Mouse (Mus musculus) intestine, embryonic 16.5 days (tissue): ENCODE measurements around the gene Chchd3. TPM values are rescaled to one million over a fixed set of nuclear protein-coding genes. Genes with fewer than 3 reads are reported as not detected.

Source experiments
- ATAC-seq: fragments of 200-750 bp; cut with Nextera tagmentation; 2 replicates; pipeline ENCODE4 v1.8.0; 2017; ENCODE audit warnings: moderate TSS enrichment, moderate library complexity
- H3K27ac ChIP-seq: fragments of 300-500 bp; sonication (generic); 2 replicates; pipeline ENCODE4 v1.5.1; 2014; ENCODE audit warnings: mild to moderate bottlenecking, low read length
- H3K27me3 ChIP-seq: fragments of 300-500 bp; sonication (generic); replicated peaks from 2 replicates; pipeline ENCODE4 v1.6.1; 2014; ENCODE audit warnings: low read length, control low read depth, mixed read lengths; ENCODE audit not compliant: control insufficient read depth, insufficient read depth
- H3K36me3 ChIP-seq: fragments of 300-500 bp; sonication (generic); 2 replicates; pipeline ENCODE4 v1.6.1; 2014; ENCODE audit warnings: low read length, control low read depth; ENCODE audit not compliant: control insufficient read depth, insufficient read depth
- H3K4me1 ChIP-seq: fragments of 300-500 bp; sonication (generic); 2 replicates; pipeline ENCODE4 v1.6.1; 2014; ENCODE audit warnings: low read length, control low read depth, mixed read lengths; ENCODE audit not compliant: control insufficient read depth, insufficient read depth
- H3K4me2 ChIP-seq: fragments of 300-500 bp; sonication (generic); 2 replicates; pipeline ENCODE4 v1.6.1; 2014; ENCODE audit warnings: low read depth, low read length, control low read depth
- H3K4me3 ChIP-seq: fragments of 300-500 bp; sonication (generic); 2 replicates; pipeline ENCODE4 v1.5.1; 2014; ENCODE audit warnings: mild to moderate bottlenecking, low read length
- H3K9ac ChIP-seq: fragments of 300-500 bp; sonication (generic); 2 replicates; pipeline ENCODE4 v1.6.1; 2014; ENCODE audit warnings: low read depth, low read length
- H3K9me3 ChIP-seq: fragments of 300-500 bp; sonication (generic); 2 replicates; pipeline ENCODE4 v1.6.1; 2016; ENCODE audit warnings: low read length, control low read depth; ENCODE audit not compliant: control insufficient read depth
- WGBS: fragments of 180-500 bp; shearing (Covaris S2); extraction: QIAGEN DNeasy Blood & Tissue Kit; methylation state at CpG from one replicate; pipeline ENCODE4 v1.1.7; 2014; 5-methylcytosine and 5-hydroxymethylcytosine counted together
- polyA plus RNA-seq: library from polyadenylated mRNA; unstranded; fragments of >200 nt; fragmentation: Nextera tagmentation; extraction: Ambion mirVana; gene quantifications from 2 replicates; pipeline ENCODE4 v1.2.1, GENCODE M21; 2015

Gene Chchd3
- polyA plus RNA-seq, result 162 and 164 TPM in 2 replicates

- H3K36me3 ChIP-seq, result no peaks in the 10 kb centered on the region
- H3K4me2 ChIP-seq, result peak within 1 kb of the TSS; percentile 63
- WGBS, result under 1% methylated on average over 50 of the region's 50 CpGs
- peak within 1 kb of the TSS; percentile 85 for H3K9ac ChIP-seq
- H3K4me1 ChIP-seq, result no peaks in the 10 kb centered on the region
- no peaks in the 10 kb centered on the region for H3K9me3 ChIP-seq
- peak within 1 kb of the TSS; percentile 73 for H3K4me3 ChIP-seq
- ATAC-seq, result peak; percentile 100
- H3K27ac ChIP-seq, result peak within 1 kb of the TSS; percentile 76
- no peaks in the 10 kb centered on the region for H3K27me3 ChIP-seq
Measured at GRCm38 (mm10) chr6:33059735-33060576, at the start of gene Chchd3. Gene Chchd3 (minus strand): TSS chr6:33060260.

- WGBS, result 84% methylated on average over 6 of the region's 6 CpGs
- no peak for ATAC-seq
- H3K4me3 ChIP-seq, result no peak overlapping the region
- no peak overlapping the region for H3K27ac ChIP-seq
- no peak overlapping the region for H3K4me2 ChIP-seq
- no peaks in the 10 kb centered on the region for H3K27me3 ChIP-seq
- no peaks in the 10 kb centered on the region for H3K36me3 ChIP-seq
- H3K9ac ChIP-seq, result no peak overlapping the region
- H3K4me1 ChIP-seq, result no peaks in the 10 kb centered on the region
- no peaks in the 10 kb centered on the region for H3K9me3 ChIP-seq
Measured at GRCm38 (mm10) chr6:33104661-33105060, 44.6 kb upstream of the Chchd3 start.

- WGBS, result 84% methylated on average over 4 of the region's 4 CpGs
- H3K27me3 ChIP-seq, result no peaks in the 10 kb centered on the region
- H3K4me2 ChIP-seq, result no peak overlapping the region
- no peaks in the 10 kb centered on the region for H3K36me3 ChIP-seq
- H3K4me3 ChIP-seq, result no peak overlapping the region
- H3K9ac ChIP-seq, result no peak overlapping the region
- no peaks in the 10 kb centered on the region for H3K9me3 ChIP-seq
- H3K27ac ChIP-seq, result no peak overlapping the region
- ATAC-seq, result no peak
- no peaks in the 10 kb centered on the region for H3K4me1 ChIP-seq
Measured at GRCm38 (mm10) chr6:33098903-33099302, 38.8 kb upstream of the Chchd3 start.

- Histone ChIP-seq H3K36me3 (no peaks in the 10 kb centered on the region), H3K4me3 (no peak overlapping the region), H3K4me1 (no peaks in the 10 kb centered on the region), H3K9me3 (no peaks in the 10 kb centered on the region), H3K4me2 (no peak overlapping the region), H3K27me3 (no peaks in the 10 kb centered on the region), H3K9ac (no peak overlapping the region), H3K27ac (no peak overlapping the region)
- ATAC-seq, result no peak
- 66% methylated on average over 8 of the region's 8 CpGs for WGBS
Measured at GRCm38 (mm10) chr6:33094671-33095233, 34.7 kb upstream of the Chchd3 start.

- ATAC-seq, result no peak
- Histone ChIP-seq H3K9ac (no peak overlapping the region), H3K27me3 (no peaks in the 10 kb centered on the region), H3K4me3 (no peak overlapping the region), H3K27ac (no peak overlapping the region), H3K9me3 (peaks cover 4% of the 10 kb centered on the region; the same call in 1 of the 2 replicates), H3K36me3 (no peaks in the 10 kb centered on the region), H3K4me1 (no peaks in the 10 kb centered on the region), H3K4me2 (no peak overlapping the region)
- 100% methylated on average over 1 of the region's 1 CpGs for WGBS
Measured at GRCm38 (mm10) chr6:33080186-33080585, 20.1 kb upstream of the Chchd3 start.

GRCm38 (mm10) chr6:33078260-33078936 lies 18.3 kb upstream of the Chchd3 start:
- 0 out of 2 replicates have a peak overlapping the region, but pooled peaks have one; percentile 7 for H3K4me2 ChIP-seq
- 38% methylated on average over 19 of the region's 19 CpGs for WGBS

GRCm38 (mm10) chr6:33066462-33066861 lies 6.4 kb upstream of the Chchd3 start:
- Histone ChIP-seq H3K9ac (no peak overlapping the region), H3K36me3 (no peaks in the 10 kb centered on the region), H3K4me1 (no peaks in the 10 kb centered on the region), H3K27me3 (no peaks in the 10 kb centered on the region), H3K9me3 (no peaks in the 10 kb centered on the region), H3K4me3 (no peak overlapping the region), H3K4me2 (no peak overlapping the region), H3K27ac (no peak overlapping the region)
- no peak for ATAC-seq
- 73% methylated on average over 4 of the region's 4 CpGs for WGBS

More at GRCm38 (mm10) chr6:33078260-33078936, 18.3 kb upstream of the Chchd3 start:
- no peaks in the 10 kb centered on the region for H3K4me1 ChIP-seq
- no peak overlapping the region for H3K4me3 ChIP-seq
- no peak overlapping the region for H3K27ac ChIP-seq
- no peak for ATAC-seq
- H3K27me3 ChIP-seq, result no peaks in the 10 kb centered on the region
- H3K9me3 ChIP-seq, result peaks cover 4% of the 10 kb centered on the region; the same call in 1 of the 2 replicates
- no peaks in the 10 kb centered on the region for H3K36me3 ChIP-seq
- H3K9ac ChIP-seq, result 0 out of 2 replicates have a peak overlapping the region, but pooled peaks have one; percentile 31

- no peaks in the 10 kb centered on the region for H3K27me3 ChIP-seq
- H3K9me3 ChIP-seq, result no peaks in the 10 kb centered on the region
- peak overlapping the region; percentile 76 for H3K27ac ChIP-seq
- H3K9ac ChIP-seq, result peak overlapping the region; percentile 85
- H3K36me3 ChIP-seq, result no peaks in the 10 kb centered on the region
- peak overlapping the region; percentile 63 for H3K4me2 ChIP-seq
- ATAC-seq, result no peak
- WGBS, result 29% methylated on average over 7 of the region's 7 CpGs
- H3K4me1 ChIP-seq, result no peaks in the 10 kb centered on the region
- H3K4me3 ChIP-seq, result peak overlapping the region; percentile 73
Measured at GRCm38 (mm10) chr6:33059276-33059675, 784 bp downstream of the Chchd3 start.

GRCm38 (mm10) chr6:33056392-33056791 lies 3.7 kb downstream of the Chchd3 start:
- no peak overlapping the region for H3K9ac ChIP-seq
- no peaks in the 10 kb centered on the region for H3K27me3 ChIP-seq
- H3K4me1 ChIP-seq, result peaks cover 5% of the 10 kb centered on the region
- no peaks in the 10 kb centered on the region for H3K36me3 ChIP-seq
- WGBS, result 79% methylated on average over 4 of the region's 4 CpGs
- H3K9me3 ChIP-seq, result no peaks in the 10 kb centered on the region
- no peak for ATAC-seq
- no peak overlapping the region for H3K27ac ChIP-seq
- no peak overlapping the region for H3K4me2 ChIP-seq
- H3K4me3 ChIP-seq, result no peak overlapping the region
